Mouse (Mus musculus) megakaryocyte-erythroid progenitor cell, adult 5-6 weeks (primary cell): ENCODE results near the gene Tbcd. TPM values are rescaled to one million over a fixed set of nuclear protein-coding genes. Genes with fewer than 3 reads are reported as not detected.

Experiments used
- ATAC-seq: replicated peaks from 2 replicates; pipeline ENCODE4 v1.8.0; 2016; ENCODE audit warnings: mild to moderate bottlenecking, inconsistent platforms; ENCODE audit not compliant: severe bottlenecking, poor library complexity, low FRiP score, low TSS enrichment
- total RNA-seq, 2 experiments: library from RNA; stranded (forward) in 1 of 2; stranded (reverse) in 1 of 2; fragments of 200-1000, 215-1000 nt in 1 of 2; fragments of >200 nt in 1 of 2; fragmentation: Nextera tagmentation in 1 of 2; gene quantifications; 2 replicates each; pipeline ENCODE4 v1.2.3; 2014 to 2017

Gene Tbcd
- 64.2 and 85.0 TPM in 2 replicates for total RNA-seq (2014; fragmentation: Nextera tagmentation)
- 53.6 and 105 TPM in 2 replicates for total RNA-seq (2017)

DNA sequence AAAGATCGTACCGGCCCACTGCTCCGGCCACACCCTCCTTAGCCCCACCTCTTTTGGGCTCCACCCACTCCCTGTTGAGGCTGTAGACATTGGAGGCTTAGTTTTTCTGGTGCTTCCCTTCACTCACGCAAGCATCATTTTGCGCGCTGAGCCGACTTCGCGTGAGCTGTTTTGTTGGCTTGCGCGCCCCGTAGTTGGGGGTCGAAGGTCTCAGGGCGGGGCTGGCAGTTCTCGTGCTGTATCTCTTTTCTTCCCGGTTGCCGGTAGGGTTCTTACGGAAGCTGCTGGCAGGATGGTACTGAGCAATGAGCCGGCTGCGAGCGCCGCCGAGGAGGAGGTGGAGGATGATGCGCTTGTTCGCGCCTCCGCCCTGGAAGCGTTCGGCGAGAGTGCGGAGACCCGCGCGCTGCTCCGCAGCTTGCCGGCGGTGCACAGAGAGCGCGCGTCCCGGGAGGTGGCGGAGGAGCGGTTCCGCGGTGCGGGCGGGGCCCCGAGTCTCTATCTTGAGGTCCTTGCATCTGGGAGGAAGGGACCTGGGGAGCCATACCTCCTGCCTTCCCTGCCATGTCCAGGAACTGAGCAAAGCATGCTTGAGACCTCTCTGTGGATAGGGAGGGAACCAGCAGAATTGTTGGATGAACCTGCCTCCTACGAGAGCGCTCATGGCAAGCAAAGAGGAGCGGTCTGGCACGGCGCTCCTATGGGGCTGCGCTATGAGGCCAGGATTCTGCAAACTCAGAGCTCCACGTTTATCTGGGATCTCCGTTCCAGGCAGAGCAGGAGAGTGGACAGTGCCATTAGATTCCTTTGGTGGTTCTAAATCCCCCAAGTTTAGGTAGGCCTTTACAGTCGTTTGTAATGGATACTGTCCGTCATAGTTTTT is at the start of gene Tbcd:
Tbcd (plus strand) TSS at position 197 of the 883 bp plus-strand sequence.
- ATAC-seq: peak; percentile 97

DNA sequence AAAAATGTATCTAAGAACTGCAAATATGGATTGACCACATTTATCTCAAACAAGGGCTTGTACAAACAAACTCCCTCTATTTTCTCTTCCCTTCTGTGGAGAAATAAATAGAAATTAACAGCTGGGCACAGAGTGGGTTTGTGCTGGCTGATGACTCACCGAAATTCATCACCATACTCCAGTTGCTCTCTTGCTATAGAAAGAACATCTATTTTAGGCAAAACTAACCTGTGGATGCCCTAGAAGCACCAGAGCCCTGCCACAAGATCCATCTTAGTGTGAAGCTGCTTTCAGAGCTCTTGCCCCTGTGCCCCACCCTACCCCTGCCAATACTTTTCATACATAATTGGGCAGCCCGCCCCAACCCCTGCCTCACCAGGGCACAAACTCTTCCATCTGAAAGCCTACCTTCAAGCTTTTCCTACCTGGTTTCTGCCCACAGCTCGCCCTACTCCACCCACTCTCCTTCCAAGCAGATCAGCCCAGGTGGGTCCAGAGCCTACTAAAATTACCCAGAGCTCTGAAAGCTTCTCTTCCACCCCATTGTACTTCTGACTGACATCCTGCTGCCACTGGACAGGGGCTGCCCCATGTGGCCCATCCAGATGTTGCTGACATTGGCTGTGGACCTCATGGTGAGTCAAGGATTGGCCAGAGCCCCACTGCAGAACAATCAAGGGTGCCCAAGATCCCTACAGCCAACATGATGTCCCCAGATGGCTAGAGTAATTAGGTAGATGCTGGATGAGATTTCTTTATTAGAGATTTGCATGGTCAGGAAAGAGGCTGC is 44.2 kb upstream of the Tbcd start:
- ATAC-seq: no peak

DNA sequence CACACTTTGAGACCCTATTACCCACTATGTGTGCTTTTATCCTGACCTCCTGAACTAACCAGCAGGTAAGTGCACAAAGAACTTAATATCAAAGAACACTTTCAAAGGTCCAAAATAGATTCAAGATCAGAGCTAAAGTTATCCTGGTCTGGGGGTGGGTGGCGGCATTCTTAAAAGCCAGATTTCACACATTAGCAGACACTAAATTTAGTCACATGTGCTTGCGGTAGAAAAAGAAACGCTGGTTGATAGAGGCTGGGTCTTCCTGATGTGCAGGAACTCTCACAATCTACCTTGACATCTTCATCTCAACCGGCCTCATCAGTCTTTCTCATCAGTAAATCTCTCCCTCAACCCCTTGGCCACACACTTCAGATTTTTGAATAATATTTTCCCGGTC is 37.0 kb upstream of the Tbcd start:
- ATAC-seq: no peak

DNA sequence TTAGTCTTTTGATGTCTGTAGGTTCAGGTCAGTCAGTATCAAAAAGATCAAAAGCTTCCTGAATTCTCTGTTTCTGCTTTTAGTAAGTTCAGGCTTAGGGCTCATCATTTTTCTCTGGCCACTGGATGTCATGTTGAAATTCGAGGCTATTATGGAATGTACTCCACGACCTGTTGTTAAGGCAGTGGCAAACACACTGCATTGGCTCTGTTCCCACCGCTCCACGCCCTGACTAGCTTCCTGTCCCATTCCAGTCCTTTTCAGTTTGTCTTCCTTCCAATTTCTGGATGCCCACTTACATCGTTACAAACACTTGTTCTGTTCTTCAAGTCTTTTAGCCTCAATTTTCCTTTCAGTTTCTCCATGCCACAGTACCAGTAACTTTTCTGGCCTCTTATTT is 36.4 kb upstream of the Tbcd start:
- no peak for ATAC-seq

DNA sequence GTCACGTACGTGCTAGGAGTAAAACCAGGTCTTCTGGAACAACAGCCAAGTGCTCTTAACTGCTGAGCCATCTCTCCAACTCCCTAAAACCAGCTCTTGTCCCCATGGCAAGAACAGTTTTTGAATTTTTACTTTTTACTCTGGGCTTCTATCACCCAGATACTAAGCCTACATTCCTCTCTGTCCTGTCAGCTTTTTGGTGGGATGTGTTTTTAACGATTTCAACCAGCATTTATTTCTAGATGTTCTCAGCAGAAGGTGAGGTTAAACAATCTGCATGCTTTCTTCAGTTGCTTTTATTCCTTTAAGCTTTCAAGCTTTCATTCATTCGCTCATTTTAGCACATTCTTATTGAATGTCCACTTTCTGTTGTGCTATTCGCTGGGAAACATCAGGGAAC is 33.8 kb upstream of the Tbcd start:
- no peak for ATAC-seq

DNA sequence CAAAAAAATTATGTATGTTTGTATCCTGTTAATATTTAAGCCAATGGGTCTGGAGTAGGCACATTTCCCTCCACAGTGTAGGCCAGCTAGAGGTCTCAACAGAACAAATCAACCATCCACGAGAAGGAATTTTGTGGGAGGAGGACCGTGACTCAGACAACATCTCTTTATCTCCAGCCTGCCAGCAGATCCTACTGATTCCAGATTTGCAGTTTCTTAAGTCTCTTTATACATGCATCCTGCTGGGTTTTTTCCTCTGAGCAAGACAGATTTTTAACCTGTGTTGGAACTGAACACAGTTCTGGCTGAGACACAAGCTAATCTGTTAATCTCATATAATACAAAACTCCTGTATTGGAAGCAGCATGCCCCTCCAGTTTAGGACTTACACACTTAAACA is 32.8 kb upstream of the Tbcd start:
- ATAC-seq: no peak

DNA sequence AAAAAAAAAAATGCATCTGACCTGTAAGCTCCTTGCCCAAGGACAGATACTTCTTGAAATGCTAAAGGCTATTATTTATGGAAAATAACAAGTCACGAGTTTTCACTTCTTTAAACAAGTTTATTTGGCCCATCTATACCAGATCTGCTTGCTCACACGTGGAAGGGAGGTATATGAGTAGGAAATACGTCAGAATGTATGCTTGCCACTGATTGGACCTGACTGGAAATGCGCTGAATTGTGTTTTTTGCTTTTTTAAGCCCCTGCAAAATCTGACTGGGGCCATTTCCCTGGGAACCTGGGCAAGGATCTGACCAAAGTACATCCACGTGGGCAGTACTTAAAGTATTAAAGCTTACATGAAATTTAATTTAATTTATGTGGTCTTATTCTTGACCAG is 31.4 kb upstream of the Tbcd start:
- no peak for ATAC-seq

DNA sequence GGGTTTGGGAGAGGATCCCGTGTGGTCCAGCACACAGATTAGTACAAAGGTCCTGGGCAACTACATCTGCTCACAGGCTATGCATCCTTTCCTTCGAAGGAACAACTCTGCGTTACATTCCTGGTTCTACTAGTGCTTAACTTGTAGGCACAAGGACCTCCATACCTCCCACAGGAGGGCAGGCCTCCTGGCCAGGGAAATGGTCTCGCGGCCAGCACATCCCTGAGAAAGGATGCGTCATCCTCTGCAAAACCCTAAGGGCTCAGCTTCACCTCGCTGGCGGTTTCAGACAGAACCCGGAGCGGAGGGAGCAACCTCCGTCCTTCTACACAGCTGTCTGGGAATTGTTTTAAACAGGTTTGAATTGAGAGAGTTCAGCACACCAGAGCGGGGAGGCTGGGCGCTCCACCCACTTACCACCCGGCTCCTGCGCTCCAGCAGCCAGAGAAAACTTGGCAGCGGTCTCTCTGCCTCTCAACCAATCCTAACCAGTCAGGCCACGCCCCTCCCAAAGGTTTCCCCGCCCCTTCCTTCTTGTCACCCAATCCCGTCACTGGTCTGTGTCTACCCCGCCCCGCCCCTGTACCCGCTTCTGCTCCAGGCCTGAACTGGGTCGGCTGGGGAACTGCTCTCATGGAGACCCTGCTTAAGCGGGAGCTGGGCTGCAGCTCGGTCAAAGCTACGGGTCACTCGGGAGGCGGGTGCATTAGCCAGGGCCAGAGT is 30.8 kb upstream of the Tbcd start, which contains the start of gene Fn3krp:
Fn3krp (plus strand) TSS at position 572 of the 723 bp plus-strand sequence.
- ATAC-seq: peak; percentile 96

DNA sequence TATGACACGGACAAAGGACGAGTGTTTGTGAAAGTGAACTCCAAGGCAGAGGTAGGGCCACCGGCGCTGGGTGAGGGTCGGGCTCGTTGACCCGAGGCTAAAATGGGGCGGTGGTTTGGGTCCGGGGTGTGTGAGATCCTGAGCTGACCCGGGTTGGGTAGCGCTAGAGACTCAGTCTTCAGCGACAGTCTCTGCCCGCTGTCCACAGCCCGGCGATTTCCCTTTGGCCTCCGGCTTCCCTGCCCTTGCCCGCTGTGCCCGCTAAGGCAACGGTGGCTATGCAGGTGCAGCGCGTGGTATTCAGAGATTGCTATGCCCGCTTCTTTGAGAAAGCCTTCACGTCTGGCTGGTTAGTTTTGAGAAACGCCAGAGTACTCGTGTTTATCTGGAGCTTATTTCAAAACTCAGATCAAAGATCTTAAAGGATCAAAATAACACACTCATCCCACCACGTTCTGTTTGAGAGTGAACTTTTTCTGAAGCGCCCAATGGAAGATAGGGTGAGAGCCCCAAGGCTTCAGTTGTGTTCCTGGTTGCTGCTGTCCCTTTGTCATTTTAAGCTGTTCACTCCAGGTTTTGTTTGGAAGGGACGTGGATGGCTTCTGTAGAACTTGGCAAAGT is 30.1 kb upstream of the Tbcd start:
- ATAC-seq: peak; percentile 66

DNA sequence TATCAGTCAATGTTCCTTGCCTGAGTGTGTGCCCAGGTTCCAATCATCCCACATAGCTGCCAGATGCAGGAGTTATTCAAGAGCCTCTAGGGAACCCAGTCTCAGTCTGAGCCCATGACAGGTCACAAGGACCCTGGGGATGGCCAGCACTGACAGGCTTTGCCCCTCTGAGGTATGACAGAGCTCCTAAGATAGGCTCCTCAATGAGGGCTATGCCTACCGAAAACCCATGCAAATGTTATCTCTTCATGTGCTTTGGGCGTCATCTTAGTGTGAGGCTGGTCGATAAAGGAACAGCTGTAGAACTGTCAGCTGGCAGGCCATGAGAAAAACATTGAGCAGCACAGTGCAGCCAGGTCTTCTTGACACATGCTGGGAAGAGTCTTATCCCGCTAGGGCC is 18.4 kb upstream of the Tbcd start:
- ATAC-seq: peak; percentile 70

DNA sequence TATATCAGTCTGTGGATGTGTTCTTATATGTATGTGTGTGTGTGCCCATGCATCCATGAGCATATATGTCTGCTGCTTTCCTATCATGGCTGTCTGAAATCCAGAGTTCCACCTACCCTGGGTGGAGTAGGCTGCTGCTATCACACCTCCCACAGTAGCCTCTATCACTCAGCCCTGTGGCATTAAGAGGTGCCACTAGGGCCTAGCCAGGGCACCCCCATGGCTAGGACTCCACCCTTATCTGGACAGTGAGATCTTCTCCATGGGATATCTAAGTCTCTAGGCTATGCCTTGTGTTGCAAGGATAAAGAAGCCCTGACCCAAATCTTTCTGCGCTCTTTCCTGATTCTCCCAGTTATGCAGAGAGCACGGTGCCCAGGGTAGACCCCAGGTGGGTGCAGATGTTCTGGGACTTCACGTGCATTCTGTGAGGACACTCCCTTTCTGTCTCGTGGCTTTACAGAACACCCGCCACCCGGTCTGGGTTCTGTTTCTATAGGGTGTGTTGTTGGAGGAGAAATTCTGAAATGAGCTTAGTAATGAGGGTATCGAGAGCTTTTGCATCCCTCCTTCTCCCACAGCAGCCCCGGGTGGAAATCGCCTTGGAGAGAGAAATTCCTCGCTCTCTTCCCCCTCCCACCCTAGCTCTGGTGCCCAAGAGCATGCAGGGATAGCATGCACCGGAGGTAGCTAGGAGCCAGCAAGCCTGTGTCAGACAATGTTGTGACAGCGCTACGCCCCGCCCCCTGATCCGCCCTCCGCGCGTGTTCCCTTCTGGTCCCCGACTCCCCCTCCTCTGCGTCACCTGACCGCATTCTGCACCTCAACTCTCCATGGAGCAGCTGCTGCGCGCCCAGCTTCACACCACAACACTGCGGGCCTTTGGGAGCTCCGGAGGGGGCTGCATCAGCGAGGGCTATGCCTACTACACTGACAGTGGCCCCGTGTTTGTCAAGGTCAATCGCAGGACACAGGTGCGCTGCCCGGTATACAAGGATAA is 17.3 kb upstream of the Tbcd start, which contains the start of gene Fn3k:
Fn3k (plus strand) TSS at position 758 of the 1,000 bp plus-strand sequence.
- ATAC-seq: peak; percentile 86

DNA sequence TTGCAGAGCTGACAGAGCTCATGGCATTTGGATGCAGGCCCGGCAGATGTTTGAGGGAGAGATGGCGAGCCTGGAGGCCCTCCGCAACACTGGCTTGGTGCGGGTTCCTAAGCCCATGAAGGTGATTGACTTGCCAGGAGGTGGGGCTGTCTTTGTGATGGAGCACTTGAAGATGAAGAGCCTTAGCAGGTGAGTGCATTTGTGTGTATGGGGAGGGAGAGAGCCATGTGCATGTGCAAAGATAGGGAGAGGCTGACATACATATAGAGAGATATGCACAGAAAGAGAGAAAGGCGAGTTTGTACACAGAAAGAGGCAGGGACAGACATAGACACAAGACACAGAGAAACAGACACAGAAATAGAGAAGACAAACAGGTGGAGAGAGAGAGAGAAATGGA is 14.5 kb upstream of the Tbcd start:
- no peak for ATAC-seq

DNA sequence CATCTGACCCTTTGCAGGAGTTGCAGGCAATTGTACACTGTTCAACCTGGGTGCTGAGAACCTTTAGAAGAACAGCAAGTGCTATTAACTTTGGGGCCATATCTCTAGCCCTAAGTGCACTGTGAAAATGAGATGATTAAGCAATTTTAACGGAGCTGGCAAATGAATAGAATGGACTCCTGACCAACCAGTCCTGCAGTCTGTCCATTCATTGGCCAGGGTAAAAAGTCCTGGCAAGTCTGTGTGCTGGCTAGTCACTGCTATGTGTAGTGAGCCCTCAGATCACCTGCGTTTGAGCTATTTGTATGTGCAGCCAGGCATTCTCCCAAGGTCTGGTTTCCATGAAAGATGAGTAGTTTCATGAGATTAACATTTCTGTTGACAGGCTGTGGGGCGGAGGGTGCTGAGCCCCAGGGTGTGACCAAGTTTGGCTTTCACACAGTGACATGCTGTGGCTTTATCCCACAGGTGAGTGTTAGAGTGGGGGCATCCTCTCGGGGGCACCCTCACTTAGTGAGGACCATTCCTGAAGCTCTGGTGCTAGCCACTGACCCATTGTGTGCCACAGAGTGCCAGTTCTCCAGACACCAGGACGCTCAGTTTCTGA is 12.0 kb upstream of the Tbcd start:
- ATAC-seq: no peak

DNA sequence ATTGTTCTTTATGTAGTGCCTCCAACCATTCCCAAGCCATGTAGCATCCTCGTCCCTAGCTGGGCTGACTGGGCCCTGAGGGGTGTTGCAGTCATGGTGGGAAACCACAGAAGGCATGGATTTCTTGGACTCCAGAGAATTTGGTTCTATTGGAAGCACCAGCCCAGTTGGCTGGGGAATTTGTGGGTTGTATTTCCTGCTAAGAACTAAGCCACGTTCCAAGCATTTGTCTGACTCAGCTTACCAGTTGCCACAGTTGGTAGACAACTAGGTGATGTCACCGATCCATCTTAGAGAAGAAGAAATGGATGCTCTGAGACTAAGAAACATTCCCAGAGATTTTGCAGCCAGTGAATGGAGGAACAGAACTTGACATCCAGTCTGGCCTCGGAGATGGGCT is 10.1 kb upstream of the Tbcd start:
- ATAC-seq: no peak

DNA sequence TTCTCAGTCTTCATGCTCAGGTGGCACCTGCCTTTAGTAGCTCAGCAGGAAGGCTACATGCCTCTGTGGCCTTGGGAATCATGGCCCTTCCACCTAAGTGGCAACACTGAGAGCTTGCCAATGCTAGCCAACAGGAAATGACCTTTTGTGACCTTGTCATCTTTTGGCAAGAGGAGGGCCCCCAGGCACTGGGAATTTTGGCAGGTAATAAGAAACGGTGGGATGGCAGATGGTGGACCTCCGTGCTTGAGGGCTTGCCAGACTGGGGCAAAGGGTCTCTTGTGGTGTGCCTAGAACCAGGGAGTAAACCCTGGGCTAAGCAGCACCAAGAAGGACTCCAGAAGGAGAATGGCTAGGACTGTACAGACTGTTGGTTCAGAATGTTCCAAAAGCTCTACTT is 9.7 kb upstream of the Tbcd start:
- no peak for ATAC-seq

DNA sequence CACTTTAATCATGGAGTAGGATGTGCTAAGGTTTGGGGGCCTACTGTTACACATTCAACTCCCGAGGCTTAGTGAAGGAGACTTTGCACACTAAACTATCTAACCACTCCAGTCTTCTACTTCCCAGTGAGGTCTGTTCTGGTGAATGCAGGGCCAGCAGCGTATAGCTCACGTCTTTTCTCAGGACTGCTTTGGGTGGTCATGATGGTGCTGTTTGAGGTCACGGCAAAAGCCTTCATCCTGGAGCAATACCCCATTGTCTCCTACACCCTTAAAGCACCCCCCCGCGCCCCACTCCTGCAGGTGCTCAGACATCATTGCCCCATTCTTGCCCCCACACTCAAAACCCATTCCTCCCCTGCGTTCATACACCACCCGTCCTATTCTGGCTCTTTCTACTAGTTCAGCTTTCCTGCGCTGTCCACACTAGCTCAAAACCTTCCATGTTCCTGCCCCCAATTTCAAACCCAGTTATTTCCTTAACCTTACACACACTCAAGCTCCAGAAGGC is 478 bp upstream of the Tbcd start:
- ATAC-seq: no peak

DNA sequence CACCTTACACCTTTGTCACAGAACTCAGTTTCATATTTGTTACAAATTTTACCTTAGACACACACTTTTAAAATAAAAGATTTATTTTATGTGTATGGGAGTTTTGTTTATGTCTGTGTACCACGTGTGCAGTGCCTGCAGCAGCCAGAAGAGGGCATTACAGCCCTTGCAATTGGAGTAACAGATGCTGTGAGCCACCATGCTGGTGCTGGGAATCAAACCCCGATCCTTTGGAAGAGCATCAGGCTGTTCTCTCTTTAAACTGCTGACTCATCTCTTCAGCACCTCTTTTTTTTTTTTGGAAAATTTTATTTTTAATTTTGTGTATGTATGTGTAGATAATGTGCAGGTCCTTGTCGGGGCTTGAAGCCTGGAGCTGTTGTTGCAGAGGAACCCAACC is 6.1 kb downstream of the Tbcd start:
- no peak for ATAC-seq

DNA sequence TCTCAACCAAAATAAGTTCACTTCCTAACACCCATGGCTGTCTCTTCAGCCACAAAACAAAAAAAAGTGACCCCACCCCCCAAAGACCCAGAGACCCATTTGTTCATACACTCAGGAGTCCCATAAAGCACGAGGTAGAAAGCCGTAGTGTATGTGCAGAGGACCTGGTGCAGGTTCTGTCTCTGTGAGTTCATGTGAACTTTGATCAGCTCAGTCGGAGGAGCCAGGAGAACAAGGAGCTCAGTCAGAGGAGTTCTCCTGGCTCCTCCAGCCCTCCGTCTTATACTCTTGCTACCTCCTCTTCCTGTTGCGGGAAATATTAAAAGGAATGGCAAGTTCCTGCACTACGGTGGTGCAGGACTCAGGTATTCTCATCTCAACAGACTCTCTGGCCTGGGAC is 15.7 kb downstream of the Tbcd start:
- no peak for ATAC-seq
